Mouse (Mus musculus) mouse embryonic stem cell (cell line): ENCODE results near the gene Tiam2.

ENCODE experiments used
- in situ Hi-C, 2 experiments: fragments of 300-500 bp; cut with MboI; formaldehyde crosslinking; loops; 1 replicate in 1 of 2; 3 replicates in 1 of 2; pipeline ENCODE4 v1.14.3; 2019 to 2020; ENCODE audit warnings: low sequenced_read_pairs in 2 of 2, low pct_unique_long_range_greater_than_20kb in 1 of 2, mixed read lengths in 1 of 2; ENCODE audit not compliant: unreplicated experiment in 1 of 2

Tiam2 gene

GRCm38 (mm10) chr17:3433521-3434271 lies 107.3 kb downstream of the Tiam2 start:
- in situ Hi-C loops, result loop anchor here (10.0 to 25.0 kb wide), 2 partner anchors 169 to 171 kb away; no protein-coding TSS in a partner anchor

- in situ Hi-C loops, result loop anchor here (10.0 to 25.0 kb wide), 2 partner anchors 170 to 173 kb away; no protein-coding TSS in a partner anchor
These were observed 108.9 kb downstream of the Tiam2 start for GRCm38 (mm10) chr17:3435299-3435698.

- in situ Hi-C loops, result loop anchor here (10.0 to 25.0 kb wide), 2 partner anchors 172 to 175 kb away; no protein-coding TSS in a partner anchor
These were observed 110.6 kb downstream of the Tiam2 start for GRCm38 (mm10) chr17:3436841-3437515.

GRCm38 (mm10) chr17:3442526-3443401 lies 116.4 kb downstream of the Tiam2 start:
- in situ Hi-C loops, result loop anchor here in 1 of 2 experiments (25.0 kb wide), 1 partner anchor 180 kb away; no protein-coding TSS in a partner anchor

- in situ Hi-C loops, result loop anchor here in 1 of 2 experiments (25.0 kb wide), 1 partner anchor 184 kb away; no protein-coding TSS in a partner anchor
These were observed 120.0 kb downstream of the Tiam2 start for GRCm38 (mm10) chr17:3446191-3446950.

GRCm38 (mm10) chr17:3448725-3449124 lies 122.4 kb downstream of the Tiam2 start:
- in situ Hi-C loops, result loop anchor here in 1 of 2 experiments (25.0 kb wide), 1 partner anchor 186 kb away; no protein-coding TSS in a partner anchor

- in situ Hi-C loops, result loop anchor here in 1 of 2 experiments (5.0 kb wide), 1 partner anchor 51 kb away; no protein-coding TSS in a partner anchor
These were observed 124.7 kb downstream of the Tiam2 start for GRCm38 (mm10) chr17:3451077-3451476.

- in situ Hi-C loops, result loop anchor here in 1 of 2 experiments (5.0 kb wide), 1 partner anchor 50 kb away; no protein-coding TSS in a partner anchor
These were observed 126.4 kb downstream of the Tiam2 start for GRCm38 (mm10) chr17:3452571-3453311.

GRCm38 (mm10) chr17:3453946-3454345 lies 127.6 kb downstream of the Tiam2 start:
- in situ Hi-C loops, result loop anchor here in 1 of 2 experiments (5.0 kb wide), 1 partner anchor 48 kb away; no protein-coding TSS in a partner anchor

- in situ Hi-C loops, result loop anchor here in 1 of 2 experiments (5.0 kb wide), 1 partner anchor 47 kb away; no protein-coding TSS in a partner anchor
These were observed 128.5 kb downstream of the Tiam2 start for GRCm38 (mm10) chr17:3454850-3455249.

- in situ Hi-C loops, result no loop called here
These were observed 131.7 kb downstream of the Tiam2 start for GRCm38 (mm10) chr17:3457914-3458681.

- in situ Hi-C loops, result no loop called here
These were observed 139.5 kb downstream of the Tiam2 start for GRCm38 (mm10) chr17:3465861-3466260.

- in situ Hi-C loops, result no loop called here
These were observed 140.3 kb downstream of the Tiam2 start for GRCm38 (mm10) chr17:3466681-3467080.

- in situ Hi-C loops, result no loop called here
These were observed 141.4 kb downstream of the Tiam2 start for GRCm38 (mm10) chr17:3467636-3468324.

GRCm38 (mm10) chr17:3472018-3472417 lies 145.6 kb downstream of the Tiam2 start:
- in situ Hi-C loops, result no loop called here

GRCm38 (mm10) chr17:3476546-3476945 lies 150.2 kb downstream of the Tiam2 start:
- in situ Hi-C loops, result no loop called here
